Mouse (Mus musculus) erythroblast, embryonic 14.5 days (primary cell): ENCODE data around the gene Ap2b1. TPM values are rescaled to one million over a fixed set of nuclear protein-coding genes. Genes with fewer than 3 reads are reported as not detected.

ENCODE experiments used
- H3K27me3 ChIP-seq: 2 replicates; pipeline ENCODE4 v1.6.1; 2012; ENCODE audit warnings: inconsistent platforms; ENCODE audit not compliant: control insufficient read depth
- H3K36me3 ChIP-seq: 2 replicates; pipeline ENCODE4 v1.6.1; 2012; ENCODE audit warnings: mild to moderate bottlenecking, inconsistent platforms; ENCODE audit not compliant: control insufficient read depth
- H3K4me1 ChIP-seq: 2 replicates; pipeline ENCODE4 v1.6.1; 2012; ENCODE audit warnings: inconsistent platforms; ENCODE audit not compliant: control insufficient read depth
- H3K4me3 ChIP-seq: replicated peaks from 2 replicates; pipeline ENCODE3; 2012; ENCODE audit warnings: moderate library complexity, mild to moderate bottlenecking, inconsistent platforms
- H3K9me3 ChIP-seq: 2 replicates; pipeline ENCODE4 v1.6.1; 2012; ENCODE audit warnings: low read length, inconsistent platforms, mixed read lengths; ENCODE audit not compliant: control insufficient read depth
- GATA1 ChIP-seq: IDR thresholded peaks from 2 replicates; pipeline ENCODE4 v1.6.1; 2012; ENCODE audit warnings: low read length, inconsistent platforms, mixed read lengths
- TAL1 ChIP-seq: IDR thresholded peaks from 3 replicates; pipeline ENCODE4 v1.6.1; 2012; ENCODE audit warnings: low read length, inconsistent platforms, mixed read lengths
- polyA plus RNA-seq: library from polyadenylated mRNA; stranded (reverse); fragments of >175 nt; gene quantifications from 2 replicates; pipeline ENCODE4 v1.2.3, GENCODE M21; 2012

Ap2b1 gene
- polyA plus RNA-seq, 1 experiment = 1.5 TPM

- Histone ChIP-seq H3K27me3 (peaks cover 89% of the 10 kb centered on the region), H3K36me3 (peaks cover 100% of the 10 kb centered on the region), H3K4me1 (peaks cover 55% of the 10 kb centered on the region), H3K9me3 (no peaks in the 10 kb centered on the region; the same call in 1 of the 2 replicates), H3K4me3 (no peak overlapping the region)
- TF ChIP-seq TAL1 (no peak), GATA1 (no peak)
Observed at GRCm38 (mm10) chr11:83279024-83279423, 19.8 kb upstream of the Ap2b1 start.

DNA sequence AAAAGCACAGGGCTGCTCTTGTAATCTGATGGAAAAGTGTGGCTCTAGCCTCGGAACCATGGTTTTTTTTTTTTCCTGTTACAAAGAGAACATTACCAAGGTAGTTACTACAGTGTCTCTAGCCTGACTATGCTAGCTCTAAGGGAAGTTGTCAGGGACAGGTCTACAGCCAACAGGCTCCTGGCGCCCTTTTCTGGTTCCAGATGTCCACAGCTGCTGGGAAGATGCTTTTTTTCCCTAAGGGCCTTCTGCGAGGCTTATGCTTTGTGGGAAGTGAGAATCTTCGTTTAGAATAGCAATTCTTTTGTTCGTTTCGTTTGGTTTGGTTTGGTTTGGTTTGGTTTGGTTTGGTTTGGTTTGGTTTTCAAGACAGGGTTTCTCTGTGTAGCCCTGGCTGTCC, 19.1 kb upstream of the Ap2b1 start:
- Histone ChIP-seq H3K36me3 (peaks cover 100% of the 10 kb centered on the region), H3K27me3 (peaks cover 87% of the 10 kb centered on the region), H3K4me3 (no peak overlapping the region), H3K9me3 (no peaks in the 10 kb centered on the region; the same call in 1 of the 2 replicates), H3K4me1 (peaks cover 58% of the 10 kb centered on the region)
- TF ChIP-seq TAL1 = no peak
- no peak for TF ChIP-seq GATA1

- TF ChIP-seq TAL1 (no peak), GATA1 (no peak)
- peaks cover 63% of the 10 kb centered on the region for H3K27me3 ChIP-seq
- no peaks in the 10 kb centered on the region; the same call in 1 of the 2 replicates for H3K9me3 ChIP-seq
- H3K36me3 ChIP-seq = peaks cover 91% of the 10 kb centered on the region
- peak overlapping the region; percentile 82 for H3K4me3 ChIP-seq
- peaks cover 68% of the 10 kb centered on the region for H3K4me1 ChIP-seq
Observed at GRCm38 (mm10) chr11:83282084-83282483, 16.7 kb upstream of the Ap2b1 start.

DNA sequence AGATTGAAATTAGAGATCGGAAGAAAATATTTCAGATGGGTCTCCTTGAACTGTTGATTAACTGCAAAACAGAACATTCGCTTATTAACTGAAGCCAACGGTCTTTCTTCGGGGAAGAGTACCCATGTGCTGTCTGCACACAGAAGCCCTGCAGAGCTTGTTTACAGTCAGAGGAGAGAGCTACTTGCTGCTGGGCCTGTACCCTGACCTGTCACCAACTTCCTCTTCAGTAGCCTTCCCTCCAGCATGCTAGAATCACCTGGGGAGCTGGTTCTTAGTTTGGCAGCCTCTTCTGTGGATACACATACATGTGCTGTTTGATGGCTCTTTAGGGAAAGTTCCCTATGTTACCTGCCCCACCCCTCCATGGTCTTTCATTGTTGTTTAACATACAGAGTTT, 13.2 kb upstream of the Ap2b1 start:
- Histone ChIP-seq H3K4me1 (peaks cover 86% of the 10 kb centered on the region), H3K36me3 (peaks cover 55% of the 10 kb centered on the region), H3K27me3 (peaks cover 33% of the 10 kb centered on the region), H3K4me3 (peak overlapping the region; percentile 82), H3K9me3 (no peaks in the 10 kb centered on the region; the same call in 1 of the 2 replicates)
- no peak for TF ChIP-seq GATA1
- no peak for TF ChIP-seq TAL1

DNA sequence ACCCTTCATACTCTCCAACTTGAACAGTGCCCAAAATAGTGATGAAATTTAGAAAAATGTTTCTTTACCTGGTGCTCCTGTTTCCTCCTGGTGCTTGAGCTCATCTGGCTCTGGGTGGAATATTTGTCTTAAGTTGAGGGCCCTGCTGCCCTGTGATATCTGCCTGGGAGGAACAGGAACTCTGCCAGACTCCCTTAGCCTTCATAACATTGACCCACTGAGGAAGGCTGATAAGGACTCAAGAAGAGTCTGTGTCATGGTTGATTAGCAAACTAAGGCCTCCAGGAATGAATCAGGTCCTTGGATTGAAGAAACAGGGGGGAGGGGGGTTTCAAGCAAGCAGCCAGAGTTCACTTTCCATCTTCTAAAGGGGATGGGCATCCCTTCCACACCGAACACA, 12.3 kb upstream of the Ap2b1 start, which contains the start of gene Slfn14:
TSS of gene Slfn14 (minus strand) at position 161 of the 400 bp plus-strand sequence.
- peaks cover 26% of the 10 kb centered on the region for H3K27me3 ChIP-seq
- peaks cover 46% of the 10 kb centered on the region for H3K36me3 ChIP-seq
- H3K4me1 ChIP-seq = peaks cover 90% of the 10 kb centered on the region
- H3K9me3 ChIP-seq = no peaks in the 10 kb centered on the region; the same call in 1 of the 2 replicates
- peak within 1 kb of the TSS; percentile 82 for H3K4me3 ChIP-seq
- TF ChIP-seq TAL1 = peak; percentile 96
- TF ChIP-seq GATA1 = peak; percentile 95

GRCm38 (mm10) chr11:83289036-83289435, 9.8 kb upstream of the Ap2b1 start:
- peaks cover 2% of the 10 kb centered on the region for H3K27me3 ChIP-seq
- H3K4me1 ChIP-seq = peaks cover 86% of the 10 kb centered on the region
- peaks cover 38% of the 10 kb centered on the region for H3K36me3 ChIP-seq
- no peak overlapping the region for H3K4me3 ChIP-seq
- no peak for TF ChIP-seq GATA1
- TF ChIP-seq TAL1 = no peak
- H3K9me3 ChIP-seq = no peaks in the 10 kb centered on the region

- peaks cover 85% of the 10 kb centered on the region for H3K4me1 ChIP-seq
- H3K4me3 ChIP-seq = no peak overlapping the region
Observed at GRCm38 (mm10) chr11:83289633-83290032, 9.2 kb upstream of the Ap2b1 start.

DNA sequence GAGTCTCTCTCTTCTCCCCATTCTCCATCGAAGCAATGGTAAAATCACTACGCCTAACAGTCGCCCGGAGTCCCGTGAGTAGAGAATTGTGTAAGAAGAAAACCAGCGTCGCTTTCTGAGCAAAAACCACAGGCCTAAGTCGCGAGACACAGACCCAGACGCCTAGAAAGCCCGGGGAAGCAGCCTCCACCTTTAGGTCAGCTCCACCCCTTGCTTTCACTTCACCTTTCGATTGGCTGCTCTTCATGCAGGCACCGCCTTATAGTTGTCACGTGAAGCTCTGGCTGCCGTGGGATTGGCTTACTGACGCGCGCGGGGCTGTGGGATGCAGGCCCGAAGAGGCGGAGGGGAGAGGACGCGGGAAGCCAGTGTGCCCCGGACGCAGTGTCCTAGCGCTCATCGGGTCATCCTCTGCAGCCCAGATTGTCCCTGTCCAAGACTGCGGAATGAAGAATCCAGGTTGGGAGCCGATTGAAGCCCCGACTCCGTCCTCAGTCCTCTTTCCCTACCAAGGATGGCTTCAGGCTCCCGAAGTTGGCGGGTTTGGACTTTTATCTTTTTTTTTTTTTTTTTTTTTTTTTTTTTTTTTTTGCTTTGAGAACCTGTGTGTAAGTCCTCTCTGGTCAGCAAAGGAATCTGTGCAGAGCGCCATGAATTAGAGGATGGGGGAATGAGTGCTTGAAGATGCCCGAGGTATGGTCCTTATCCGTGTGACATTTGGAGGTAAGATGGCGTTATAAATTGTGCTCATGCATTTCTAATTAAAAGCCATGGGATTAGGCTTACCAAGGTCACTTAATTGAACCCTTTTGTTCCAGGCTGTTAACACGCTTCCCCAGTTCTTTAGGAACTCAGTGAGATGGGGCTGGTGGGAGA, 7.2 kb upstream of the Ap2b1 start:
- Histone ChIP-seq H3K9me3 (no peaks in the 10 kb centered on the region), H3K4me1 (peaks cover 84% of the 10 kb centered on the region), H3K36me3 (peaks cover 42% of the 10 kb centered on the region), H3K4me3 (peak overlapping the region; percentile 98), H3K27me3 (no peaks in the 10 kb centered on the region; the same call in 1 of the 2 replicates)
- TF ChIP-seq TAL1 (no peak), GATA1 (no peak)

More at GRCm38 (mm10) chr11:83289633-83290032, 9.2 kb upstream of the Ap2b1 start:
- TF ChIP-seq GATA1 (no peak), TAL1 (no peak)
- peaks cover 38% of the 10 kb centered on the region for H3K36me3 ChIP-seq
- no peaks in the 10 kb centered on the region; the same call in 1 of the 2 replicates for H3K27me3 ChIP-seq
- no peaks in the 10 kb centered on the region for H3K9me3 ChIP-seq

DNA sequence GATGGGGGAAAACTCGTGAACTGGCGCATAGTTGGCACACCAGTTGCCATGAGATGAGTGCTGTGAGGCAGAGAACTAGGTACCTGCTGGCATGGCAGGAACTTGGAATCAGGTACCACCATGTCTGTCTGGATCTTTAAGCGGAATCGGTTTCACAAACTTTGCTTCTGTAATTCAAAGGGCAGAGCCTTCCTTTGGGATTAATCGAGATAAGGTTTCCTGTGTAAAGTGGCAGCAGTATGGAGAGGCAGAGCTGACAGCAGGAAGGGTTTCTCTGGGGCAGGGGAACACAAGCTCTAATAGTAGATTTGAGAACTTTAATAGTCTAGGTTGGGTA, 6.6 kb upstream of the Ap2b1 start:
- H3K27me3 ChIP-seq = no peaks in the 10 kb centered on the region; the same call in 1 of the 2 replicates
- peak overlapping the region; percentile 98 for H3K4me3 ChIP-seq

More for the DNA sequence above, 6.6 kb upstream of the Ap2b1 start:
- H3K36me3 ChIP-seq = peaks cover 48% of the 10 kb centered on the region
- H3K4me1 ChIP-seq = peaks cover 83% of the 10 kb centered on the region
- no peaks in the 10 kb centered on the region for H3K9me3 ChIP-seq
- no peak for TF ChIP-seq GATA1
- TF ChIP-seq TAL1 = no peak
